Mouse (Mus musculus): ENCODE results near the gene Rnf225.
"Not testable (repeated sequence)": the region's sequence is repeated elsewhere in the genome, so short reads cannot be mapped to it uniquely, and the experiment has no call there.

The Rnf225 gene

DNA sequence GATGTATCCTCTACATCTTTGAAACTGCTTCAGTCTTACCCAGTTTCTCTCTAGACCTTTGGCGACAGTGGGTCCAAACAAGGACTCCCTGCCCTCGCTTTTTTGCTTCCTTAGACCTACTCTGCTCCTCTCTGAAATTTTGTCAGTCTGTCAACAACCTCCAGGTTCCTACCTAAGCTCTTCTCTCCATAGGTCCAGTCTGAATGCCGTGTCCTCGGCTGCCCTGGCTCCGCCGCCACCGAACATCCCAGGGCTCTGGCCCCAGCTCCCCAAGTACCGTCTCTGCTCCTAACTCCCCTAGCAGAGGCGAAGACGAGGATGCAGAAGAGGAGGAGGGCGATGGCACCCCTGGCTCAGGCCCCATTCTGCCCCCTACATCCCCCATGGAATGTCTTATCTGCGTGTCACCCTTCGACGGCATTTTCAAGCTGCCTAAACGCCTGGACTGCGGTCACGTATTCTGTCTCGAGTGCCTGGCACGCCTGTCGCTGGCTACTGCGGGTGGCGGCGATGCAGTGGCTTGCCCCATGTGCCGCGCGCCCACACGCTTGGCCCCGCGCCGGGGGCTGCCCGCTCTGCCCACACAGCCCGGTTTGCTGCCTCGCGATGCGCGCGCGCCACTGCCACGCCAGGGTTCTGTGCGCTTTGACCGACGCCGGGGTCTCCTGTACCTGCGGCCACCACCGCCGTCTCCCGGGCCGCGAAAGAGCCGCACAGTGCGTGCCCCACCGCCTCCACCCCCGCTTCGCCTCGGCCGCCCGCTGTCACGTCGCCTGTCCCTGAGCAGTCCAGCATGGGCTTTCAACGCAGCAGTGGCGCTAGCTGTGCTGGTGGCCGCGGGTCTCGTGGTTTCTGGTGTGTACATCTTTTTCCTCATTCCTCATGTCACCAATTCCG is 725 bp downstream of the Rnf225 start:
- DNase-seq (ENCODE audit: inconsistent ontology term) = peak; percentile 75

DNA sequence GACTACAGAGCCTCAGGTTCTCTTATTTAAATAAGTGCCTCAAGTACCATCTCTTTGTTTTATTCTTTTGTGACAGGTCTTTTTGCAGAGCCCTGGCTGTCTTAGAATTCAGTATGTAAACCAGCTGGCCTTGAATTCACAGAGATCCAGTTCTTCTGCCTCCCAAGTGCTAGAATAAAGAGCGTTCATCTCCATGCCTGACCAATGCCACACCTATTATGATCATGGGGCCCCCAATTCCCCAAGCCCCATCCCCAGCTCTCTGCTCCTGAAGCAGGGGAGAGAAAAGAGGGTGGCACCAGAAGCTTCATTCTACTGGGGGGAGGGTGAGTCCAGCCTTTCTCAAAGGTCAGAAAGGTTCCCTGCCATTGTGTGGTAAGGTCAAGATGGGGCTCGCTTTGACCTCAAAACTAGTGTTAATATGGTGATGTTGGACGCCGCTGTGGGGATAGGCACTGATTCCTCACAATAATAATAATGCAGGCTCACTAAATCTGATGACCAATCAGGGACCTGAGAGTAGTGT is 6.5 kb downstream of the Rnf225 start:
- no peak for DNase-seq (ENCODE audit: inconsistent ontology term)

DNA sequence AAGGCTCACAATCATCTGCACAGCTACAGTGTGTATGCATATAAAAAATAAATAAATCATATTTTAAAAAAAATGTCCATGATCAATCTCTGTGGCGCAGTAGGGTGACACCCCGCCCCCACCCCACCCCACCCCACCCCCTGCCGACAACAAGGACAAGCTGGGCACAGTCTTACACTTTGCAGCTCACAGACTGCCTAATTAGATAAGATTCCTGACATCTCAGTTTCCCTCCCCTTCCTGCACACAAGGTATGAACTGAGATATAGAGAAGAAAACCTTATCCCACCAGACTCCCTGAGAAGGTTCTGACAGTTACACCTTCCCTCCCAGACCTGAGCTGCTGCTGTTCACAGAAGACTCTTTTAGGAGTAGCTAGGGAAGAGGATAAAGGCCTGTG is 7.6 kb downstream of the Rnf225 start:
- no peak for DNase-seq (ENCODE audit: inconsistent ontology term)

- DNase-seq (ENCODE audit: inconsistent ontology term) = not testable (repeated sequence)
Measured at GRCm38 (mm10) chr7:12937254-12937803, 10.1 kb downstream of the Rnf225 start.

DNA sequence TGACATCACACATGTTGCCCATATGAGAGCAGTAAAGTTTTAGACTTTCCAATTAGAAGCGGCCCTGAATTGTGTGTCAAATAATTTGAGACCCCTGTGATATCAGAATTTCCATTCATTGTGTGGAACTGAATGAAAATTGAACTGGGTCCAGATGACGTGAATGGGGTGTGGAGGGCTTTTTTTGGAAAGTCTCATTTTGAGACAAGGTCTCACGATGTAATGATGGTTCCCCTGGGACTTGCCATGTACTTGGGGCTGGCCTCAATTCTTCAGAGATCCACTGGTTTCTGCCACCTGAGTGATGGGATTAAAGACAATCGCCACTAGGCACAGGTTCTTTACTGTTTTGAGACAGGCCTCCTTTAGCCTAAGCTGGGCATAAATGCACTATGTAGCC is 13.4 kb downstream of the Rnf225 start:
- no peak for DNase-seq (ENCODE audit: inconsistent ontology term)

DNA sequence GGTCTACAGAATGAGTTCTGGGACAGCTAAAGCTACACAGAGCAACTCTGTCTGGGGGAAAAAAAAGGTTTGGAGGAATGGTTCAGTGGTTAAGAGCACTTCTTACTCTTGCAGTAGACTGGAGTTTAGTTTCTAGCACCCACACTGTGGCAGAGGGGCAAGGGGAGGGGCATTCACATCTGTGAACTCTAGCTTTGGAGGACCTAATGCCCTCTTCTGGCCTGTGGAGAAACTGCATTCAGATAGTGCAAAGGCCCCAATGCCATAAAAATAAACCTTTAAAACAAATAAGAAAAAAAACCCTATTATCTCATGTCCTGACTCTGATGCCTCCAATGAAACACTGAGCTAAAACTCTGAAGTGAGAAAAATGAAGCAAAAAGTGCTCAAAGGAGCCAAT is 16.3 kb downstream of the Rnf225 start:
- peak; percentile 6 for DNase-seq (ENCODE audit: inconsistent ontology term)

GRCm38 (mm10) chr7:12949032-12949871 is 22.0 kb downstream of the Rnf225 start:
- peak; percentile 94 for DNase-seq (ENCODE audit: inconsistent ontology term)

DNA sequence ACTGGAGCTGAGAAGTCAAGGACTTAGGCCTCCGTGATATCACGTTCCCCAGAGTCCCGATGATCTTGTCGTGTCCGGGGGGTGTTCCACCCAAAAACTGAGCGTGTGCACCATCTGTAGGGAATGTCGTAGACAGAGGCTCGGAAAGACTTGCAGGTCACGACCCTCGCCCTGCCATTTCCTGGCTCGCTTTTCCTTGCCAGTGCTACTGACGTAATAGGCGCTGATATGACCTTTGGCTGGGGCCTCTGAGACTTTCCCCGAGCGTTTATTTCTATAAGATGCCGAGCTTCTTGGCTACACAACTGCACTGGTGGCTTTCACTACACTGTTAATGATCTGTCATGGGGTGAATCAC is 22.6 kb downstream of the Rnf225 start:
- DNase-seq (ENCODE audit: inconsistent ontology term) = no peak

GRCm38 (mm10) chr7:12954896-12955295 is 27.7 kb downstream of the Rnf225 start:
- peak; percentile 29 for DNase-seq (ENCODE audit: inconsistent ontology term)

DNA sequence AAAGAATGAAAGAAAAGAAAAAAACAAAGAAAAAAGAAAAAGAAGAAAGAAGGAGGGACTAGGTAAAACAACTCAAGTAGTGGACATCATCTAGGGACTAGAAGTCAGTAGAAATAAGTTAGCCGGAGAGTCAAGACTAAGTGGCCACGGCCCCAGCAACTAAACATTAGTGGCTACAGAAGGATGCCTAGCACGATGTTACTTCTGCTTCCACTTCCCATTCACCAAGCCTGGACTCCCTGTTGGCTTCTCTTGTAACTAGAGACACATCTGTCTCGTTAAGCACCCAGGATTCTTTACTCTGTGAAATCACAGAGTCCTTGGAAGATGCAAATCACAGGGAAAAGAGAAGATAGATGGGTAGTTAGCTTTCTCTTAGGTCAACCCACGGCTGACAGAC is 30.3 kb downstream of the Rnf225 start:
- no peak for DNase-seq (ENCODE audit: inconsistent ontology term)

DNA sequence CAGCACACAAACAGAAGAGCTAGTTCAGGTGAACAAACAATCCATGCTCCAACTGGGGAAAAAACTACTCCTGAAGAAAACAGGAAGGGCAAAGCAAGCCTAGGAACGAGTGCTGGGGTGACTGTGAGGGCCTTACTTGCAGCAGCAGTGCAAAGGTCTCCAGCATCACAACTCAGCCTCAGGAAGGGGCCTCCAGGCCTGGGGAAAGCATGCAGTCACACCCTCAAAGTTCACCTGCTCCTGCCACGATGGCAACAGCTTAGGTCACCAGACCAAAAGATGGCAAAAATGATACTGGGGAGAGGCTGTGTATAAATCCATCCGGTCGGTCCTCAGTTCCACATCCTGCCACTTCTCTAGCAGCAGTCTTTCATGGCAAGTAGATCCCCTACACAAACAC is 31.7 kb downstream of the Rnf225 start:
- DNase-seq (ENCODE audit: inconsistent ontology term) = no peak

- DNase-seq (ENCODE audit: inconsistent ontology term) = no peak
Measured at GRCm38 (mm10) chr7:12959718-12960117, 32.5 kb downstream of the Rnf225 start.

DNA sequence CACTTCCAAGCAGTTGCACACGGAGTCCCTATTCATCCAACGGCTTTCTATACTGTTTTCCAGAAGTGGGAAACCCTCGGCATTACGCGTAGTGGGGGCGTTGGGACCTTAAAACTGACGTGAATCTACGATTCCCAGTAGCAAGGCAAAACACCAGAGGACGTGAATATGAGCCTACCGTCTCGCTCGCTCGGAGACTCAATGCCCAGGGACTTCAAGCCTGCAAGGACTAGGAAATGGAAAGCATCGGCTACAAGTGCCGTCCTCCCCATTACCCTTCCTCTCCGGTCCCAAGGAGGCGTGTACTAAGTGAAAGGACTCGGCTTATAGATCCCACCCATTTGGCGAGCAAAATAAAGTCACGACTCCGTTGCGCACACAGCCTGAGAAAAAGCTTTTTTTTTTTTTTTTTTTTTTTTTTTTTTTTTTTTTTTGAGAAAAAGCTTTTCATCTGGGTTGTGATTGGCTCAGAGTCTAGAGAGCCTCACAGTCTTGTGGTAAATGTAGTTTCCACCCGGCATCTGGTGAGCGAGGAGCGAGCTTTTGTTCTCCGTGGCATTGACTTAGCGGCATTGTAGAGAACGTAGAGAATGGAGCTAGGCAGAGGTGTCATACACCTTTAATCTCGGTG is 34.4 kb downstream of the Rnf225 start:
- DNase-seq (ENCODE audit: inconsistent ontology term) = peak; percentile 93

DNA sequence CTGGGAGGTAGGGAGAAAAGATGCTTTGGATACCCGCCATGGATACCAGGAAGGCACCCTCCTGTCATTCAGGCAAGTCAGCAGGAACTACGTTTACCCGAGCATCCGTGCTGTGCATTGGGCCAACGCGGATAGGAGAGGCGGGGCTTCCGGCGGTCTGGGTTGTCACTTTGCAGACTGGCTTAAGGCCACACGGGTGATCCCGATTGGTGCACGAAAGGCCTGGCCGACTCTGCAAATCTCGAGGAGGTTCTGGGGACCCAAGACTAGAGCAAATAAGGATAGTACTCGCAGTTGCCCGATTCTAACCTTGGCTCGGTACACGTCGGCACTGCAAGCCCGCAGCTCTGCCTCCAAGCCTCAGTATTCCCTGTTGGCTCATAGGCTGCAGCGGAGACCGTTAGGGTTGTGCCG is 38.5 kb downstream of the Rnf225 start, which contains the start of gene Zfp324:
Zfp324 (plus strand) TSS at position 161 of the 414 bp plus-strand sequence.
- DNase-seq (ENCODE audit: inconsistent ontology term) = peak; percentile 90

DNA sequence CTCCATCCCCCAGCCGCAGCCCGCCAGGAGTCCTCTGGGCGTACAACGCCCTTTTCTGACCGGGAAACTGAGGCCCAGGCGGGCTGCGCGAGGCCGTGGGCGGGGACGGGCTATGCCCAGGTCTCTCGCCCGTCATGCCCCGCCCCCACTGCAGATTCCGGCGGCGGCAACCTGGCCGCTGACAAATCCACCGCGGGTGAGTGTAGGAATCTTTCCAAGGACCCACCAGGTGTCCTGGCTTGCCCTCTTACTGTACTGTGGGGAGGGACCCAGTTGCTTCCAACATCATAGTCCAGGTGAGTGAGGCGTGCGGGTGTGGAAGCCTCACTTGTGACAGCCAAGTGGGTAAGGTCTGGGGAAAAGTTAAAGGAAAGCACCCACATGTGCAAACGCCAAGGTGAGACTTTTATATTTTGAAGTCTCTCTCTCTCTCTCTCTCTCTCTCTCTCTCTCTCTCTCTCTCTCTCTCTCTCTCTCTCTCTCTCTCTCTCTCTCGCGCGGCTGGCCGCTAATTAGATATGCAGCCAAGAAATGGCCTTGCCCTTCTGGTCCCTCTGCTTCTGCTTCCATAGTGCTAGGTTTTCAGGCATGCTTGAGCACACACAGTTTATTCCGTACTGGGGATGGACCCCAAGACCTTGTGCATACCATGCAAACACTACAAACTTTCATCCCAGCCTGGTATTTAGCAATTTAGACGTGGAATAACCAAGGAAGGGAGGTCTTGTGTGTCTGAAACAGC is 39.1 kb downstream of the Rnf225 start:
- DNase-seq (ENCODE audit: inconsistent ontology term) = peak; percentile 72

- DNase-seq (ENCODE audit: inconsistent ontology term) = no peak
Measured at GRCm38 (mm10) chr7:12970906-12971305, 43.7 kb downstream of the Rnf225 start.

GRCm38 (mm10) chr7:12977682-12978389 is 50.6 kb downstream of the Rnf225 start, which contains the start of gene Zfp446:
Gene Zfp446, plus strand, starts transcription at chr7:12977848.
- peak; percentile 99 for DNase-seq (ENCODE audit: inconsistent ontology term)

DNA sequence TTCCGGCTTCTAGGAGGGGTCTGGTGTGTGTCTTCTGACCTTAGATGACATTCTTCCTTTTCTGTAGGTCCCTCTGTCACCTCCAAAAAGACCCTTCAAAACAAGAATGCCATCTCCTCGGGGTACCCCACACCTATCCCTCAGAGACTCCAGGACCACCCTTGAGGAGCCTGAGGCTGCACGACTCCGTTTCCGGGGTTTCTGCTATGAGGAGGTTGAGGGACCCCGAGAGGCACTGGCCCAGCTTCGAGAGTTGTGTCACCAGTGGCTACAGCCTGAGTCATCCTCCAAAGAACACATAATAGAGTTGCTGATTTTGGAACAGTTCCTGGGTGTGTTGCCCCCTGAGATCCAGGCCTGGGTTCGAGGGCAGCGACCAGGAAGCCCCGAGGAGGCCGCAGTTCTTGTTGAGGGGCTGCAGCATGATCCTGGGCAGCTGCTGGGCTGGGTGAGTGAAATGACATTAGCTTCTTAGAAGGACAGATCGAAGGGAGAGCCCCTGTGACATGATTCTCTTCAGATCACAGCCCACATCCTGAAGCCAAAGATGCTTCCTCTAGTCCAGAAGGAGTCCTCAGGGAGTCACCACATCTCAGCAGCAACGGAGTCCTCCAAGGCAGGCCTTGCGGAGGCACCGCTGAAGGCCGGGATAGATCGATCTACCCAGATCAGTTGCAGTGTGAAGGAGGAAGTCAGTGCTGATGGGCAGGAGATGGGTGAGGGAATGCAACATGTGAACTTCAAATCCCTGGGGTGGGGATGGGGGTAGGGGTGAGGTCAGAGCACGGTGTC is 51.9 kb downstream of the Rnf225 start:
- DNase-seq (ENCODE audit: inconsistent ontology term) = no peak

GRCm38 (mm10) chr7:12979776-12980175 is 52.6 kb downstream of the Rnf225 start:
- no peak for DNase-seq (ENCODE audit: inconsistent ontology term)
